Mouse (Mus musculus) intestine, postnatal 0 days (tissue): ENCODE data around the gene Smim8. TPM values are rescaled to one million over a fixed set of nuclear protein-coding genes. Genes with fewer than 3 reads are reported as not detected.

Experiments used
- ATAC-seq: fragments of 200-750 bp; cut with Nextera tagmentation; 2 replicates; pipeline ENCODE4 v1.8.0; 2017; ENCODE audit warnings: mild to moderate bottlenecking, moderate TSS enrichment, moderate library complexity
- H3K27ac ChIP-seq: fragments of 300-500 bp; sonication (generic); 2 replicates; pipeline ENCODE4 v1.5.1; 2014; ENCODE audit warnings: mild to moderate bottlenecking, low read depth, low read length, moderate library complexity
- H3K27me3 ChIP-seq: fragments of 300-500 bp; sonication (generic); replicated peaks from 2 replicates; pipeline ENCODE4 v1.6.1; 2014; ENCODE audit warnings: low read length, mixed read lengths; ENCODE audit not compliant: control insufficient read depth, insufficient read depth
- H3K36me3 ChIP-seq: fragments of 300-500 bp; sonication (generic); 2 replicates; pipeline ENCODE4 v1.6.1; 2014; ENCODE audit warnings: mild to moderate bottlenecking, moderate library complexity; ENCODE audit not compliant: control insufficient read depth, insufficient read depth
- H3K4me1 ChIP-seq: fragments of 300-500 bp; sonication (generic); replicated peaks from 2 replicates; pipeline ENCODE4 v1.6.1; 2014; ENCODE audit warnings: antibody characterized with exemption, low read length, mixed read lengths; ENCODE audit not compliant: control insufficient read depth, insufficient read depth
- H3K4me2 ChIP-seq: fragments of 300-500 bp; sonication (generic); replicated peaks from 2 replicates; pipeline ENCODE4 v1.6.1; 2014; ENCODE audit warnings: low read depth, mild to moderate bottlenecking, moderate library complexity
- H3K4me3 ChIP-seq: fragments of 300-500 bp; sonication (generic); 2 replicates; pipeline ENCODE4 v1.5.1; 2014; ENCODE audit warnings: low read depth, low read length
- H3K9ac ChIP-seq: fragments of 300-500 bp; sonication (generic); 2 replicates; pipeline ENCODE4 v1.6.1; 2014; ENCODE audit warnings: mild to moderate bottlenecking, low read depth, low read length
- H3K9me3 ChIP-seq: fragments of 300-500 bp; sonication (generic); 2 replicates; pipeline ENCODE4 v1.6.1; 2016; ENCODE audit warnings: mixed run types; ENCODE audit not compliant: control insufficient read depth
- CTCF ChIP-seq: sonication (generic); IDR thresholded peaks from 2 replicates; pipeline ENCODE4 v1.5.1; 2016; ENCODE audit warnings: low read depth, mild to moderate bottlenecking, control low read depth, antibody characterized with exemption, moderate library complexity
- WGBS: fragments of 180-500 bp; shearing (Covaris S2); extraction: QIAGEN DNeasy Blood & Tissue Kit; methylation state at CpG from one replicate; pipeline ENCODE4 v1.1.7; 2014; 5-methylcytosine and 5-hydroxymethylcytosine counted together
- polyA plus RNA-seq: library from polyadenylated mRNA; unstranded; fragments of >200 nt; fragmentation: Nextera tagmentation; extraction: Ambion mirVana; gene quantifications from 2 replicates; pipeline ENCODE4 v1.2.1, GENCODE M21; 2015

Gene Smim8
- polyA plus RNA-seq, 1 experiment from 2014 or later, result 60.1 TPM

DNA sequence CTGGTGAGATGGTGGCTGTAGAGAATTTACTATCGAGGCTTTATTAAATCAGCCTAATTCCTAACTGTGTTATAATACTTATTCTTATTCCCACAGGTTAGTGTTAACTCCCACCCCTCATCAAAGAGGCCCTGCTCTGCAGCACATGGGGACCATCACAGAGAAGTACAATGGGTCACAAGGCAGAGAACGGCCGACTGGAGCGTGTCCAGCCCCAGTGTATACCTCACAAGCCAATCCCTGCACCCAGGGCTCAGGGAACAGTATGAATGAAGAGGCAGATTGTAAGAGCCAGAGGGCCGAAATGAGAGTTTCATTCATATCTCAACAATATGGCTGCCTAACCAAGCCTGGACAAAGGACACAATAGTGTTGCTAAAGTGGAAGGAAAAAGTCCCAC, 18.1 kb upstream of the Smim8 start:
- ATAC-seq, result no peak
- no peaks in the 10 kb centered on the region for H3K36me3 ChIP-seq
- no peak overlapping the region for H3K4me3 ChIP-seq
- no peaks in the 10 kb centered on the region for H3K27me3 ChIP-seq
- peaks cover 4% of the 10 kb centered on the region; the same call in 1 of the 2 replicates for H3K4me1 ChIP-seq
- 87% methylated on average over 5 of the region's 5 CpGs for WGBS
- H3K27ac ChIP-seq, result no peak overlapping the region
- TF ChIP-seq CTCF, result no peak
- no peaks in the 10 kb centered on the region for H3K9me3 ChIP-seq
- H3K9ac ChIP-seq, result no peak overlapping the region
- no peak overlapping the region for H3K4me2 ChIP-seq

DNA sequence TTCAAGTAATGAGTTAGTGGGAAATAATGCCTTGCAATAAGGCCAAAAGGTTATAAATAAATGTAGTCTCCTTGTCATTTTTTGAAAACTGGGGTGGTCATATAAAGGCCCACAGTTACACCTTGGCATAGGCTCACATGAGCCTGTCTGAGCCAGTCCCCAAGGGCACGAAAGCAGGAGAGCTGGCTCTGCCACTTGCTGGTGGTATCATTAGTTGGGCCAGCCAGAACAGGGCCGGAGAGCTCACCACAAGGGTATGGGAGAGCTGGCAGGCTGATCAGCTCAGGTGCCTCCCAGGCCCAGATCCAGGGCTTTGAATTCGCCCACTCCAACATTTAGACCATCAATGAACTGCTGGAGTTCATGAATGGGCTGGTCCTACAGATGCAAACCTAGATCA, 8.3 kb upstream of the Smim8 start:
- Histone ChIP-seq H3K27ac (no peak overlapping the region), H3K36me3 (no peaks in the 10 kb centered on the region), H3K27me3 (no peaks in the 10 kb centered on the region), H3K4me3 (no peak overlapping the region), H3K4me2 (no peak overlapping the region), H3K4me1 (no peaks in the 10 kb centered on the region), H3K9me3 (no peaks in the 10 kb centered on the region), H3K9ac (no peak overlapping the region)
- no peak for ATAC-seq
- 78% methylated on average over 3 of the region's 3 CpGs for WGBS
- no peak for TF ChIP-seq CTCF

DNA sequence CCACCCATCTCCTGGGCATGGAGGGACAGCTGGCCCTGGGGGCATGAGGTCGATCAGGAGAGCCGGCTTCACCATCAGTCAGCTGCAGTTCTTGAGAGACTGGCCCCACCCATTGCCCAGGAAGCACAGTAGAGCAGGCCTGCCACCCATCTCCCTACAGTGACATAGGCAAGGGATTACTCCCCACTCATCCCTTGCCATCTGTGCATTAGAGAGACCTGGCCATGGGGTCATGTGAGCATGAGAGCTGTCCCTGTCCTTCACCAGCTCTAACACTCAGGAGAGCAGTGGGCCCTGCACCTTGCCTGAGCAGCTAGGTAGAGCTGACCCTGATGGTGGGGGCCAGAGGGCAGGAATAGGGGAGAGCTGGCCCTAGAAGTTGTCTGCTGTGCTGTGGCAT, 7.4 kb upstream of the Smim8 start:
- 79% methylated on average over 2 of the region's 2 CpGs for WGBS

DNA sequence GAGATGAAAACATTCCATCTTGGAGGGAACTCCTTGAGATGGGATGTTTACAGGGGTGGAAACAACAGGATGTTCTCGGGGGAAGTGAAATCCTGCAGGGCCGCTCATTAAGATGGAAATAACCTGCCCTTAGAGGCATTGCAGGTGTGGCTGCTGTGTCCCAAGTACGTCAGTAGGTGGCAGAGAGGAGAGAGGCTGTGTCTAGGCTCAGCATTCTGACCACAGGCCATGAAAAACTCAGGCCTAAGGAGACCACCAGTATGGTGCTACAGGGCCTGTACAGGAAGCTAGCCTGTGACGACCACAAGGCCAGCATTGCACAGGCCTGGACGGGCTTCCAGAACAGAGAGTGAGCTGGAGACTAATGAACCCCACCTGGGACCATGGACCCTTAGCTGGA, 6.6 kb upstream of the Smim8 start:
- Histone ChIP-seq H3K4me2 (no peak overlapping the region), H3K4me1 (no peaks in the 10 kb centered on the region), H3K36me3 (no peaks in the 10 kb centered on the region), H3K27ac (no peak overlapping the region), H3K27me3 (no peaks in the 10 kb centered on the region), H3K9me3 (no peaks in the 10 kb centered on the region), H3K4me3 (no peak overlapping the region), H3K9ac (no peak overlapping the region)
- peak; percentile 65 for TF ChIP-seq CTCF
- ATAC-seq, result no peak
- 55% methylated on average over 5 of the region's 5 CpGs for WGBS

More for the DNA sequence above, 7.4 kb upstream of the Smim8 start:
- H3K36me3 ChIP-seq, result no peaks in the 10 kb centered on the region
- H3K4me2 ChIP-seq, result no peak overlapping the region
- no peak overlapping the region for H3K27ac ChIP-seq
- no peak for TF ChIP-seq CTCF
- ATAC-seq, result no peak
- H3K9me3 ChIP-seq, result no peaks in the 10 kb centered on the region
- H3K27me3 ChIP-seq, result no peaks in the 10 kb centered on the region
- H3K4me3 ChIP-seq, result no peak overlapping the region
- no peaks in the 10 kb centered on the region for H3K4me1 ChIP-seq
- no peak overlapping the region for H3K9ac ChIP-seq

DNA sequence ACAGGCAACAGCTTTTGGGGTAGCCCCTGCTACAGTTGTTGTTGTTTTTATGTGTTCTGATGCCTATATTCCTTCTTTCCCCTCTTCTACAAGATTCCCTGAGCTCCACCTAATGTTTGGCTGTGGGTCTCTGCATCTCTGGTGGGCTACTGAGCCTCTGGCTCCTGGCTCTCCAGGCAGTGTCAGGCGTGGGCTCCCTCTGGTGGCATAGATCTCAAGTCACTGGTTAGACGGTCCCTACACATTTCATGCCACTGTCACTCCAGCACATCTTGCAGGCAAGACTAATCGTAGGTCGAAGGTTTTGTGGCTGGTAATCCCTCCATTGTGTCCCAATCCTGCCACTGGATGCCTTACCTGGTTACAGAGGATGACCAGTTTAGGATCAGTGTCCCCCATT, 4.5 kb upstream of the Smim8 start:
- no peak for ATAC-seq
- Histone ChIP-seq H3K27me3 (no peaks in the 10 kb centered on the region), H3K36me3 (no peaks in the 10 kb centered on the region), H3K4me2 (no peak overlapping the region), H3K27ac (no peak overlapping the region), H3K9me3 (no peaks in the 10 kb centered on the region), H3K4me3 (no peak overlapping the region), H3K4me1 (no peaks in the 10 kb centered on the region), H3K9ac (no peak overlapping the region)
- TF ChIP-seq CTCF, result peak; percentile 63
- 35% methylated on average over 4 of the region's 4 CpGs for WGBS

- H3K4me1 ChIP-seq, result no peaks in the 10 kb centered on the region
- no peak overlapping the region for H3K27ac ChIP-seq
- H3K9me3 ChIP-seq, result no peaks in the 10 kb centered on the region
- no peak for ATAC-seq
- no peak overlapping the region for H3K4me3 ChIP-seq
- WGBS, result 24% methylated on average over 8 of the region's 8 CpGs
- no peaks in the 10 kb centered on the region for H3K27me3 ChIP-seq
- H3K36me3 ChIP-seq, result peaks cover 17% of the 10 kb centered on the region; the same call in 1 of the 2 replicates
- no peak overlapping the region for H3K4me2 ChIP-seq
- no peak for TF ChIP-seq CTCF
- no peak overlapping the region for H3K9ac ChIP-seq
These were observed 6.4 kb downstream of the Smim8 start for GRCm38 (mm10) chr4:34771652-34772371.

- no peak for ATAC-seq
- Histone ChIP-seq H3K9me3 (no peaks in the 10 kb centered on the region), H3K27ac (no peak within 1 kb of the TSS), H3K4me1 (no peaks in the 10 kb centered on the region), H3K9ac (no peak within 1 kb of the TSS), H3K4me3 (no peak within 1 kb of the TSS), H3K36me3 (no peaks in the 10 kb centered on the region), H3K27me3 (no peaks in the 10 kb centered on the region), H3K4me2 (no peak within 1 kb of the TSS)
- TF ChIP-seq CTCF, result no peak
- WGBS, result 86% methylated on average over 1 of the region's 1 CpGs
These were observed 22.1 kb downstream of the Smim8 start, which contains the start of gene Gm136 for GRCm38 (mm10) chr4:34756163-34756562. Gm136 (minus strand) TSS chr4:34756263.
